Mouse (Mus musculus) liver, adult 2 months (tissue): ENCODE data around the gene Fhit. TPM values are rescaled to one million over a fixed set of nuclear protein-coding genes. Genes with fewer than 3 reads are reported as not detected.

Experiments used
- DNase-seq: peaks from one replicate; pipeline ENCODE4 v3.0.0-alpha.2; 2011; ENCODE audit warnings: low read depth, low spot score; ENCODE audit errors: extremely low read depth
- H3K27ac ChIP-seq: fragments of 200-500 bp; replicated peaks from 2 replicates; pipeline ENCODE4 v1.5.1; 2012; ENCODE audit warnings: low read depth, mild to moderate bottlenecking, control low read depth, inconsistent platforms, low read length; ENCODE audit not compliant: insufficient read depth
- H3K27me3 ChIP-seq: fragments of 200-500 bp; 2 replicates; pipeline ENCODE4 v1.6.1; 2012; ENCODE audit warnings: mild to moderate bottlenecking, moderate library complexity, low read length, inconsistent platforms; ENCODE audit not compliant: control insufficient read depth, insufficient read depth
- H3K36me3 ChIP-seq: fragments of 200-500 bp; 2 replicates; pipeline ENCODE4 v1.6.1; 2012; ENCODE audit warnings: low read length, inconsistent platforms; ENCODE audit not compliant: control insufficient read depth, insufficient read depth
- H3K4me1 ChIP-seq: fragments of 200-500 bp; 2 replicates; pipeline ENCODE4 v1.6.1; 2011; ENCODE audit warnings: low read length; ENCODE audit not compliant: control insufficient read depth, insufficient read depth
- H3K4me3 ChIP-seq: fragments of 200-500 bp; 2 replicates; pipeline ENCODE4 v1.5.1; 2011; ENCODE audit warnings: low read depth, mild to moderate bottlenecking, control low read depth, low read length, moderate library complexity; ENCODE audit not compliant: insufficient read depth
- H3K79me2 ChIP-seq: fragments of 200-500 bp; 2 replicates; pipeline ENCODE4 v1.6.1; 2012; ENCODE audit warnings: inconsistent platforms, mild to moderate bottlenecking, low read length, moderate library complexity; ENCODE audit not compliant: control insufficient read depth, insufficient read depth
- H3K9ac ChIP-seq: fragments of 200-500 bp; 2 replicates; pipeline ENCODE4 v1.6.1; 2012; ENCODE audit warnings: low read depth, mild to moderate bottlenecking, control low read depth, inconsistent platforms, low read length
- CTCF ChIP-seq: fragments of 200-500 bp; IDR thresholded peaks from 2 replicates; pipeline ENCODE4 v1.5.1; 2011; ENCODE audit warnings: low read depth, low read length, control low read depth
- POLR2A ChIP-seq: fragments of 200-500 bp; IDR thresholded peaks from 2 replicates; pipeline ENCODE4 v1.6.1; 2011; ENCODE audit warnings: low read length, control low read depth; ENCODE audit not compliant: insufficient read depth; ENCODE audit errors: extremely low read depth
- WGBS: fragments of 180-500 bp; shearing (Covaris S2); methylation state at CpG from one replicate; pipeline ENCODE4 v1.1.7; 2018; 5-methylcytosine and 5-hydroxymethylcytosine counted together
- polyA plus RNA-seq: library from polyadenylated mRNA; depleted of rRNA; stranded (reverse); fragments of >200 nt; gene quantifications from 2 replicates; pipeline ENCODE4 v1.2.3, GENCODE M21; 2012
- total RNA-seq: library from RNA; depleted of rRNA; stranded (reverse); fragments of >200 nt; gene quantifications from 2 replicates; pipeline ENCODE4 v1.2.3, GENCODE M21; 2014

Fhit gene
- total and polyA plus RNA-seq, 2 experiments = 7.6 to 7.8 TPM

DNA sequence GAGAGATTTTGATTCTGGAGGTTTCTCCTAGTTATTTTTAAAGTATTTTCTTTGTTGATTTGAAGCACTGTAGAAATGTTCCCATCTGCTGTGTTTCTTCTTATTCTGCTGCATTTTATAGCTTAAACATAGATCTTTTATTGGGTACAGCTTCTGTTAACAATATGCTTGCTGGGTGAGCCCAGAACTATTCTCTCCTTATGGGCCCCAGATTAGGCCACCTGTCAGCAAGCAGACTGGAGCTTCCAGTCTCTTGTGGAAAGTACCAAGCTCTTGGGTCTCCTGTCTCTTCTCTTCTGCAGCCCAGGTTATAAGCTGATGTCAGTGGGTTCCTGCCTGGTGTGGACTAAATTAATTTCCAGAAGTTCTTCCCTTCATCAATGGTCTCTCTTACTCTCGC, 1513.4 kb downstream of the Fhit start:
- no peaks in the 10 kb centered on the region for H3K79me2 ChIP-seq
- WGBS = 89% methylated on average over 1 of the region's 1 CpGs
- no peaks in the 10 kb centered on the region for H3K4me1 ChIP-seq

DNA sequence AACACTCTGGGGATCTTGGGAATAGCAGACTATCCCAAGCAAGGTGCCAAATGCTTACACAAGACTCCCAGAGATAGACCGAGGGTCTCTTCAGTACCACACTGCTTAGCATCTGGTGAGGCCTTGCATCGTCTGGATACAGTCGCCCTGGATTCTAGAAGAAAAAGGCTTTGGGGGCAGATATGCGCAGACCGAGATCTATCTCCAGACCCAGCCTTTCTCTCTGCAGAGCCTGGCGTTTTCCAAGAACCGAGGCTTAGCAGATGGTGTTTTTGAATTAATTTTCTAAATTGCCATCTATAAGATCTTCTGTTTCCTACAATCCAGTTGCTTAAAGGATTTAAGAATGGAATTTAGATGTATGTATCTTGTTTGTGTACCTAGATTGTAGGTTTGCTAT, 1515.6 kb downstream of the Fhit start:
- Histone ChIP-seq H3K9ac (no peak overlapping the region), H3K36me3 (no peaks in the 10 kb centered on the region), H3K4me1 (no peaks in the 10 kb centered on the region), H3K27me3 (no peaks in the 10 kb centered on the region), H3K79me2 (no peaks in the 10 kb centered on the region), H3K4me3 (no peak overlapping the region), H3K27ac (no peak overlapping the region)
- WGBS = 93% methylated on average over 7 of the region's 7 CpGs
- TF ChIP-seq CTCF (no peak), POLR2A (no peak)
- no peak for DNase-seq

More for the DNA sequence above, 1513.4 kb downstream of the Fhit start:
- DNase-seq = no peak
- Histone ChIP-seq H3K9ac (no peak overlapping the region), H3K36me3 (no peaks in the 10 kb centered on the region), H3K27ac (no peak overlapping the region), H3K4me3 (no peak overlapping the region), H3K27me3 (no peaks in the 10 kb centered on the region)
- TF ChIP-seq POLR2A = no peak
- no peak for TF ChIP-seq CTCF

DNA sequence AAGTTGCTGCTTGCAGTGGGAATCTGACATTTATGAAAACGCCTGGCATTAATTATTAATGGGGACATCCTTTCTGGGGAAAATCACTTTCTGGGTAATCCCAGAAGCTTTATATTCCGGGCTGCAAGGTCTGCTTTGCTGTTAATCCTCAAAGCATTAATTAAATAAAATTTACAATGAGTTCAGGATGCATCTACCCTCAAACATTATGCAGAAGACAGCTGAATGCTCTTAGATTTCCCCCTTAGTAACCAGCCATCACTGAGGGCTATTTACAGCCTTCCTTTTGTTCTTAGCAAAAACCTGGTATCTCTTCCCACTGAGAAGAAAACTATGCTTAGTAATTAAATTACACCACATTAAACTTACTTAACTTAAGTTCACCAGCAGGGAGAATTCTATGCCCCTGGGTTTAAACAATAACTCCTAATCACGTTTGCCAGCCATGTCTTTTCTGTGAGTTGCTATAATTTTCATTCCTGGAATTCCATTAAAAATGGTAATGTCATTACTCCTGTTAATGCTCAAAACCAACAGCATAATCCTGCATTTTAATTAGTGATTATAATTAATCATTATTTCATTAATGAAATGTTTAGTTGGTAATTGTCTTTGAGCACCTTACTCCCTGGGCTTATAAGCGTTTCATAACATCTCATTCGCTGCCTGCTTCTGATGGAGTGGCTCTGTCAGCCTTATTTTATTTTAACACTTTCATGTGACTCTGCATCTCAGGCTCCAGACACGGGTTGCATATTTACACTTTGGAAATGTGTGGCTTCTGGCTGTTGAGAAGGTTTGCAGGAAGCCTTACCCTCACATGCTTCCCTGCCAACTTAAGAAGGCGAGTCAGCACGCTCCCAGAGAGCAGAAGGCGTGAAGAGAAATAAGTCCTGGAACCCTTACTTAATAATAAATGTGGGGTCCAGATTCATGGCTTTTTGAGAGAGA, 1517.3 kb downstream of the Fhit start:
- TF ChIP-seq CTCF (no peak), POLR2A (no peak)
- Histone ChIP-seq H3K79me2 (no peaks in the 10 kb centered on the region), H3K9ac (no peak overlapping the region), H3K27ac (no peak overlapping the region), H3K4me1 (no peaks in the 10 kb centered on the region; the same call in 1 of the 2 replicates), H3K27me3 (no peaks in the 10 kb centered on the region), H3K4me3 (no peak overlapping the region), H3K36me3 (no peaks in the 10 kb centered on the region)
- 74% methylated on average over 9 of the region's 9 CpGs for WGBS
- no peak for DNase-seq

DNA sequence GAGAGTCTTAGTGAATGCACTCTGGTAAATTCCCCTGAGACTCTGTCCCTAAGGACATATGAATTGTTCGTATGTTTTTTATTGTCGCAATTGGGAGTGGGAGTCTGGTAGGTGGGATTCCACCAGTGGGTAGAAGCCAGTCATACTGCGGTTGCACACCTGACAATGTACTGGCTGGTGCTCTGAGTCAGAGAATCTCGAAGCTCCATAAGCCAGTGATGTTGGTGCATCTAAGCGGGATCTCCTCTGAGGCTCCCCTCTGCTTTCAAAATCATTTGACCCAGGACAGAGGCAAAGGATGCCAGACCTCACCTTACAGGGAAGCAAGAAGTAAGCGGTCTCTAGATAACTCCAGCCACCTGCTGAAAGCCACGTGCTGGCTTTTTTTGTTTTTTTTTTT, 1518.1 kb downstream of the Fhit start:
- 88% methylated on average over 7 of the region's 7 CpGs for WGBS
- no peak for DNase-seq
- Histone ChIP-seq H3K27me3 (no peaks in the 10 kb centered on the region), H3K27ac (no peak overlapping the region), H3K36me3 (no peaks in the 10 kb centered on the region), H3K79me2 (no peaks in the 10 kb centered on the region), H3K4me1 (no peaks in the 10 kb centered on the region; the same call in 1 of the 2 replicates), H3K9ac (no peak overlapping the region), H3K4me3 (no peak overlapping the region)
- TF ChIP-seq CTCF = no peak
- TF ChIP-seq POLR2A = no peak

DNA sequence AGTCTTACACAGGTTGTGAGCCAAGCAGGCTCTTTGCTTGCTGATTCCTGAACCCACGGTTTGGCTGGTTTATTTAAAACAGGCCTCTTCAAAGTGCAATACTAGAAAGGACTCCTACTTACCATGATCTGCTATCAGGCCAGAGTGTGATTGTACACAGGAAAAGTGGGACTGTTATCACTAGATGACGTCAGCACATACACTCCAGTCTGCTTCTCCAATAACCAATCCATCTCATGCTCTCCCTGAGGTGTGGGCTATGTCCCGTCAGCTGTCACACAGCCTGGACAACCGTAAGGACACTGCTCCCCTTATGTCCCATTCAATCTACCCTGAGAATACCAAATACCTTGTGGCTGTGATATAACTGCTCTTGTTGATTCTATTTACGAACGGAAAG, 1519.2 kb downstream of the Fhit start:
- Histone ChIP-seq H3K79me2 (no peaks in the 10 kb centered on the region), H3K4me3 (no peak overlapping the region), H3K9ac (no peak overlapping the region), H3K27ac (no peak overlapping the region), H3K4me1 (no peaks in the 10 kb centered on the region; the same call in 1 of the 2 replicates), H3K36me3 (no peaks in the 10 kb centered on the region), H3K27me3 (no peaks in the 10 kb centered on the region)
- no peak for DNase-seq
- 84% methylated on average over 6 of the region's 6 CpGs for WGBS
- TF ChIP-seq POLR2A (no peak), CTCF (no peak)

DNA sequence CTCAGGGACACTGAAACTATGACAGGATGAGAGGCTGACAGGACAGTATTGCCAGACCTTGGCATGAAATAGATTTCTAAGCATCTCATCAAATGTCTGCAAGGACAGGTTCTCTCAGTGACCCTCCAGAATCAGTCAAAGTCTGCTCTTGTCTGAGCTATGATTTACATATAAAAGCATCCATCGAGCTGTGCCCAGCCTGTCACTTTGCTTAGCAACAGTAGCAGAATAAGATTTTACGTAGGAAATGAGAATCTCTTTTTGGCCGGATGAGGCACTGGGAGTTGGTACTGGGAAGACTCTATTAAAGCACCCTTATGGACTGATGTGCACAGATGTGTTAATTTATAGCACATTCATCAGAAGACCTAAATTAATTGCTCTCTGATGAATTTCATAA, 1519.8 kb downstream of the Fhit start:
- no peak for TF ChIP-seq CTCF
- TF ChIP-seq POLR2A = no peak
- DNase-seq = no peak
- WGBS = 91% methylated on average over 3 of the region's 3 CpGs

More for the DNA sequence above, 1519.8 kb downstream of the Fhit start:
- no peaks in the 10 kb centered on the region for H3K36me3 ChIP-seq
- no peak overlapping the region for H3K4me3 ChIP-seq
- H3K4me1 ChIP-seq = no peaks in the 10 kb centered on the region; the same call in 1 of the 2 replicates
- H3K9ac ChIP-seq = no peak overlapping the region
- H3K27ac ChIP-seq = no peak overlapping the region
- no peaks in the 10 kb centered on the region for H3K27me3 ChIP-seq
- no peaks in the 10 kb centered on the region for H3K79me2 ChIP-seq
